Mouse (Mus musculus) gastrocnemius, postnatal 36 days (tissue): ENCODE results near the gene Elf4. TPM values are rescaled to one million over a fixed set of nuclear protein-coding genes. Genes with fewer than 3 reads are reported as not detected.
"Not testable (repeated sequence)": the region's sequence is repeated elsewhere in the genome, so short reads cannot be mapped to it uniquely, and the experiment has no call there.

ENCODE experiments used
- DNase-seq, 2 experiments: peaks; one replicate each; pipeline ENCODE4 v3.0.0; 2022
- intact Hi-C: fragments of 180-260 bp; cut with DNase I; formaldehyde crosslinking; loops from one replicate; pipeline ENCODE4 v1.15.1; 2025
- total RNA-seq, 2 experiments: library from RNA; stranded (reverse); gene quantifications; 2 replicates each; pipeline ENCODE4 v1.2.3; 2021

Elf4 gene
- total RNA-seq, 2 experiments from 2014 or later = 1.9 to 2.0 TPM

DNA sequence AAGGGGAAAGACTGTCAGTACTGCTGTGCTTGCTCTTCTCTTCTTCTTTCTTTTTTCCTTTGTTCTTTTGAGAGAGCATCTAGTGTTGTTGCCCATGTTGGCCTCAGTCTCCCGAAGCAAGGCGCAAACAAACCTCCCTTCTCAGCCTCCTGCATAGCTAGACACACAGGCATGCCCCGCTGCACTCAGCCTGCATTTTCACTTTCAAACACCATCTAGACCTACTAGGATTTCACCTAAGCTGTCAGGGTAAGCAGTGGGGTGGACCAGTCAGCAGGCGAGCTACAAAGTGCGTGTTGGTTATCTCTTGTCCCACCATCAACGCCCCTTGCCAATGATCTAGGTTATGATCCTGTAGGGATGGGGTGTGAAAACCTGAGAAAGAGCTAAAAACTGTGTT is 21.4 kb downstream of the Elf4 start:
- intact Hi-C loops = no loop called here
- no peak for DNase-seq

DNA sequence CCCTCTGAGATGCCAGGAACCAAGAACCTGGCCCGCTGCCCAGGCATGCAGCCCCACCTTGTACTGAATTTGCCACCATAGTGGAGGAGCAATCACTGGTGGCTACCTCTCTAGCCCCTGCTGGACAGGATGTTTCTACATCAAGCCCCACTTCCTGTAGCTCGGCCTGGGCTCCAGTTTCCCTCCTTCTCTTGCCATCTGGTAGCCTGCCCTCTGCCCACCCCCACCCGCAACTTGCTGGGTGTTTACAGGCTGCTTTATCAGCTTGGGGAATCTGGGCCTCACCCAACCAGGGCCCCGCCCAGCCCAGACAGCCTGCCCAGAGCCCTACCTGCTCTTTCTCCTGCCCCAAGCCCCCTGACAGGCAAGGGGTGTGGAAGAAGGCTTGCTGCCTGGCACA is 23.9 kb downstream of the Elf4 start:
- intact Hi-C loops = no loop called here
- DNase-seq = no peak

GRCm38 (mm10) chrX:48436082-48436481 is 26.9 kb downstream of the Elf4 start:
- intact Hi-C loops, DNase-seq: not testable (repeated sequence)

GRCm38 (mm10) chrX:48435477-48435900 is 27.4 kb downstream of the Elf4 start:
- intact Hi-C loops = no loop called here
- peak in 1 of 2 experiments; percentile 29 for DNase-seq

GRCm38 (mm10) chrX:48434251-48434650 is 28.7 kb downstream of the Elf4 start:
- DNase-seq = no peak
- intact Hi-C loops = no loop called here

DNA sequence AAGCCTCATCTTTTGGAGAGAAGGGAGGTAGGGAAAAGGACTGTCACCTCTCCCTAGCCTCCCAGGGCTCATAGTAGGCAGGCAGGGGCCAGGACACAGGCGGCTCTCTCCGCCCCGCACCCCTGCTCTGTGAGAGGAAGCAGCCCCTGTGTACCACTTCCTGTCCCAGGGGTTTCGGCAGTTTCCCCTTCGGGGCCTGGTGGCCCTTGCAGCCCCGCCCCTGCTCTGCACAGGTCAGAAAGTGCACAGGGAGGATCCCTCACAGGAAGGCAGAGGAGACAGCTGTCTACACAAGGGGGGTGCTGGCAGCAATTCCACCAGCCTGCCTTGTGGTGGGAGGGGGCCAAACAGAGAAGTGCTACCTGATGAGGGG is 29.4 kb downstream of the Elf4 start:
- intact Hi-C loops = no loop called here
- no peak for DNase-seq

GRCm38 (mm10) chrX:48432599-48433526 is 30.1 kb downstream of the Elf4 start:
- intact Hi-C loops = no loop called here

DNA sequence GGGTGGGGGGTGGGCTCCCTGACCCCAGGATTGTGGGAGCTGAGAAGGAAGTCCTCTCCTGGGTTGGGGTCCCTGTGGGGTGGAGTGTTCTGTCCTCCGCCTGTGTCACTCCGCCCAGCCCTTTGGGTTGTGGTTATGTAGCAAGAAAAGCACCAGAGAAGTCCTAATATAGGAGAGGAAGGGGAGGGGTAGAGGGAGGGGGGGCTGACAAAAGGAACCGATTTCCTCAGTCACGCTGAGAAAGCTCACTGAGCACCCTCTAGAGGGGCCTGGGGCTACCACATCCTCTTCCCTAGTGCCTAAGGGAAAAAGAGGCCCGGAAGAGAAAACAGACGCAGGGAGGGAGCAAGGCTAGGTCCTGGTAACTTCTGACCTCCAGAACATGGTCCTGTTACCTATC is 33.4 kb downstream of the Elf4 start:
- intact Hi-C loops = no loop called here
- DNase-seq = no peak

More at GRCm38 (mm10) chrX:48432599-48433526, 30.1 kb downstream of the Elf4 start:
- DNase-seq = no peak

DNA sequence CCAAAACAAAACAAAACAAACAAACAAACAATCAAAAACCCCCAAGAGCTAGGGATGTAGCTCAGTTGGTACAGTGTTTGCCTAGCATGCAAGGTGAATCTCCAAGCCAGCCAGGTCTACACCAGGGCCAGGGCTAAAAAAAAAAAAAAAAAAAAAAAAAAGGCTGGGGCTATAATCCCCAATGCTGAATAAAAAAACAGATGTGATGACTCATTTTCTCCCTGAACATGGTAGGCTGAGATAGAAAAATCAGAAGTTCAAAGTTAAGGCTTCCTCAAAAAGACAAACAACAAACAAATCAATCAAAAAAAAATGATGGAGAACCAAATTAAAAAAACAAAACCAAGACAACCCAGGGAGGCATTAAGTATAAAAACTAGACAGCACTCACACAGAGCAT is 33.8 kb downstream of the Elf4 start:
- intact Hi-C loops = no loop called here
- DNase-seq = no peak

GRCm38 (mm10) chrX:48428642-48429041 is 34.3 kb downstream of the Elf4 start:
- no peak for DNase-seq
- intact Hi-C loops = no loop called here

DNA sequence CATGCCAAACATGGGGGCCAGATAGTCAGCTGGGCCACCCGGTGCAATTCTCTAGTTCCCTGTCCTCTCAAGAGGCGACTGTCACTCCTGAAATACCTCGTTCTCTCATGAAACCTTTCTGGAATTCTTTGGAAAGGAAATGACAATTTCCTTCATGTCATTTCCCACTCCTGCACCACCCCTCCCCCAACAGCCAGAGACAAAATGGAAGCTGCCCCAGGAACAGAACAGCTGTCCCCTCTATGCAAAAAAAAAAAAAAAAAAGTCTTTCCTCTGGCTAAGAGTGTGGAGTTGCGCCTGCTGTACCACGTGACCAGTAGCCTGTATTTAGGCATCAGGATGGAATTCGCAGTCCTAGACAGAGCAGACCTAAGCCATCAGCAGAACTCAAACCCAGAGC is 34.7 kb downstream of the Elf4 start:
- intact Hi-C loops = no loop called here
- DNase-seq = no peak

- no peak for DNase-seq
- intact Hi-C loops = no loop called here
Measured at GRCm38 (mm10) chrX:48425280-48425679, 37.7 kb downstream of the Elf4 start.

DNA sequence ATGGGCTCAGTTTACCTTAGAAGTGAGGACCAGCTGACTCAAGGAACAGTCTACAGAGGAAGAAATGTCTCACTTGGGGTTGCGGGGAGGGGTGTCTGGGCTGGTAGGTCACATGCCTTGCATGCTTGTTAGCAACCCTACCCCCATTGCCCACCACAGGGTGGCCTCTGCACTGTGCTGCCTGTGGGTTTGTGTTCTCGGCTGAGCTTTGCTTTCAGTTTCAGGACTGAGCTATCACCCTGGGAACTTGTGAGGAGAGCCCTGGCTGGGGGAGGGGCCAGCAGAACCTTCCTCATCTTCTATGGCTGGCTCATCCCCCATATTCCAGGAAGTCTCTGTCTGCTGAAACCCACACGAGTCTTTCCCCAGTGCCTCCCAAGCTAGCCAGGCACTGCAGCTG is 38.3 kb downstream of the Elf4 start:
- intact Hi-C loops = loop anchor here (5.0 kb wide), 1 partner anchor 108 kb away; no protein-coding TSS in a partner anchor
- no peak for DNase-seq

- no peak for DNase-seq
- intact Hi-C loops = loop anchor here (2.0 to 5.0 kb wide), 2 partner anchors 39 to 109 kb away; partner anchors contain the start of gene Elf4
Measured at GRCm38 (mm10) chrX:48423671-48424070, 39.3 kb downstream of the Elf4 start.

GRCm38 (mm10) chrX:48422986-48423385 is 39.9 kb downstream of the Elf4 start:
- intact Hi-C loops = loop anchor here (2.0 to 5.0 kb wide), 2 partner anchors 40 to 109 kb away; partner anchors contain the start of gene Elf4
- peak; percentile 55 to 63 for DNase-seq

DNA sequence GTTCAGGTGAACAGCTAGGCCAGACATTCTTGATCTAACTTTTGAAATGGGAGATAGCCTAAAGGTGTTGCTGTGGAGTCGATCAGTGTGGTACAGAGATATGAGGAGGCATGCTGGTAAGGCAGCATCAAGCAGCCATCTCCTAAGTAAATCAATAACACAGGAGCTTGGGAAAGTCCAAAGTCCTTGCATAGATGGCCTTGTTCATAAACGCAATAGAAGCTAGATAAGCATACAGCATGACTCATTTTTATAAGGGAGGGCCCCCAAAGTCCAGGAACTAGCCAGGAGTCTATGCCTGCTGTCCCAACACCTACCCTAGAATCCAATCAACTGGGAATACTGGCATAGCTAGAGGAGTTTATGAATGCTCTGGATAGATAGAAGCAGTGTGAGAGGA is 44.5 kb downstream of the Elf4 start:
- no peak for DNase-seq
- intact Hi-C loops = loop anchor here (10.0 kb wide), 1 partner anchor 424 kb away; no protein-coding TSS in a partner anchor

- intact Hi-C loops = loop anchor here (10.0 kb wide), 1 partner anchor 419 kb away; no protein-coding TSS in a partner anchor
- no peak for DNase-seq
Measured at GRCm38 (mm10) chrX:48414291-48414690, 48.6 kb downstream of the Elf4 start.

GRCm38 (mm10) chrX:48412629-48413028 is 50.3 kb downstream of the Elf4 start:
- intact Hi-C loops = loop anchor here (10.0 kb wide), 1 partner anchor 418 kb away; no protein-coding TSS in a partner anchor
- no peak for DNase-seq

GRCm38 (mm10) chrX:48410388-48410776 is 52.5 kb downstream of the Elf4 start:
- intact Hi-C loops = loop anchor here (2.0 to 10.0 kb wide), 2 partner anchors 130 to 416 kb away; no protein-coding TSS in a partner anchor
- no peak for DNase-seq

- intact Hi-C loops = loop anchor here (2.0 to 10.0 kb wide), 2 partner anchors 129 to 415 kb away; no protein-coding TSS in a partner anchor
- peak; percentile 77 to 83 for DNase-seq
Measured at GRCm38 (mm10) chrX:48409611-48410387, 53.1 kb downstream of the Elf4 start.

DNA sequence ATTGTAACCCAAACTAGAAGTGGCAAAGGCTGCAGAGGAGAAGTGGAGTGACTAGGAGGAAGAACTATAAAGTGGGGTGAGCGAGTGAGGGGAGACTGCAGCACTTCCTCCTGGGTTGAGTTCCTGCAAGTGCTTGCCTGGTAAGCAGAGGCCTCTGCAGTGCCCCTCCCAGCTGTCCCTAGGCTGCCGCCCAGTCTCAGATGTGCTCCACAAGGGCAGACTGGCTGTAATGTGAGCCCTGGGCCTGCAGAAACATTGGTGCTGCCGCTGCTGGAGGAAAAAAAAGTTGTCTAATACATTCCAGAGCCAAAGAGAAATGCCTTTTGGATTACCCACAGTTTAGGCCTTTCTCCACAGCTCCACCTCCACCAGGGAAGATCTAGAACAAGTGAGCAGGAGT is 57.8 kb downstream of the Elf4 start:
- peak in 1 of 2 experiments; percentile 23 for DNase-seq

More for the DNA sequence above, 57.8 kb downstream of the Elf4 start:
- intact Hi-C loops = no loop called here
